Mouse (Mus musculus) T-helper 1 cell (primary cell): ENCODE results near the gene Dapk2.

Experiments
- in situ Hi-C: fragments of 300-600 bp; cut with MboI, MseI; formaldehyde crosslinking; loops from one replicate; pipeline ENCODE4 v1.15.1; 2025; ENCODE audit warnings: high pct_unique_total_duplicates

Gene Dapk2

DNA sequence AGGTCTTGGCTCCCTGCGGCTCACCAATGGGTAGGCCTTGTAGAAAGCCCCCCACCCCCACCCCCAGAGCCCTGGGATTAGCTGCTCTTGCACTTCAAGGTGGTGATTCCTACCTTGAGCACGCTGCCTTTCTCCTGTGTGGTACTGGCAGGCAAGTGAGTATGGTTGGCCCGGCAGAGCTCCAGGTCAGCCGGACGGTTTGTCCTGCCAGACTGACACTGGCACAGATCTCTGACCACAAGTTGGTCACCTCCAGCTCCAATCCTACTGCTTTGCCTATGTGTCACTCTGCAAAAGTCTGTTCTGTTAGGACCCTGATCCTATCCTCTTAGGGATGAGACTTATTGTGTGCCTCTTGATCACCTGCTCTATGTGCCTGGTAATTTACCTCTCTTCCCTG is 26.5 kb downstream of the Dapk2 start:
- in situ Hi-C loops, result no loop called here

DNA sequence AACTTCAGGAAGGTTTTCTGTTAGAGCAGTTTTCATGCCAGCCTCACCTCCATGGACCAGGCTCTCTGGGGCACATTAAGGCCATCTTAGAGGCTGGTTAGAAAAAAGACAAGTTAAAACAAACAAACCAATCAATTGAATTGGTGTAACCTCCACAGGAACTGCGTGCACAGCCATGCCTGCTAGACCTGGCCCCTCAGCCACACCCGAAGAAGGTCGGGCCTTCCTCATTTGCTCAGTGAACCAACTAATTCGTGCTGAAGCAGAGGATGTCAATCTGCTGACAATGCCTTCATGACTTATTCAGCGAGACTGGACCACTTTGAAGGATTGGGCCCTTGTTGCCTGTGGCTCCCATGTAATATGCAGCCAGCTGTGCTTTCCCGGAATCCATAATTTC is 28.4 kb downstream of the Dapk2 start:
- in situ Hi-C loops, result no loop called here

DNA sequence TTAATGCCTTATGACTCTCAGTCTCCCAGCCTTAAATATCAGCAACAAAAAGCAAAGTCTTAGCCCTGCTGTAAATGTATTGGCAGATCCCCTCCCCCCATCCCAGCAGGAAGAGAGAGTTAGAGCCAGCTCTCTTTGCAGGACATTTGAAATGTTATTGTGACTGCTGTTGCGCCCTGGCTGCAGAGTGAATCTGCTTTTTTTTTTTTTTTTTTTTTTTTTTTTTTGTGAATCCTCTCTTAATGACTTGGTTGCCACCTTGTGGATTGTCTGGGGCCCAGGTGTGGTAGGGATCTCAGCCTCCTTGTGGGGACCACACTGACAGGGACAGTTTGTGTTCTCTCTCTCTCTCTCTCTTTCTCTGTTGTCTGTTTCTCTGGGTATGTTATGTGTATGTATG is 31.0 kb downstream of the Dapk2 start:
- in situ Hi-C loops, result no loop called here

DNA sequence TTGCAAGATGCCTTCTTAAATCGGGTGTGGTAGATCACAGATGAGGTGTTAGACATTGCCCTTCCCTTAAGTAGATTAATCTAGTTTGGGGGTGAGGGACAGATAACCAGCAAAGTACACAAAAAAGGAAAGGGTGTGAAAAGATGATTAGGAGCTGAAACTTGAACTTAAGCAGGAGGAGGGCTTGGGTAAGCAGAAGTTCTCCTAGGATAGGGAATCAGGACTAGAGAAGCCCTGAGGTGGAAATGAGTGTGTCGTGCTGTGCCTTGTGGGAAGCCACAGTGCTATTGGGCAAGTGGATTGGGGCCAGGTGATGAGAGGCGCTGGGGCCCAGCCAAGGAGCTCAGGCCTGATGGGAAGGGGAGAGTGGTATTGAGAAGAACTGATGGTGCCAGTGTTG is 36.0 kb downstream of the Dapk2 start:
- in situ Hi-C loops, result no loop called here

DNA sequence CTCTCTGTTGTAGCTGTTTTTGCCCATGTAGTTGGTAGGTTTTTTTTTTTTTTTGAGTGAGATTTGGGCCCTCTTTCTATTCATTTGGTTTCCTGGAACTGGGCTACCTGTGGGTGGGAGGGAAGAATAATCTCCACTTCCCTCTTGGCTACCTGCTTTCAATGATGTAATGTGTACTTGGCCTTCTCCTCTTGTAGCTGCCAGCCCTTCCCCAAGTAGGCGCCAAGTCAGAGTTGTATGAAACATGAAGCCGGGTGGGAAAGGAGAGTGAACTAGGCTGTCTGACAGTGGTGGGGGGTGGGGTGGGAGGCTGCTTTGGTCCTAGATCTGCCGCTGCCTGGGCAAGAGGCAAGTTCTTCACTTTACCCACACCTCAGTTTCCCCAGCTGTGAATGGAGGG is 38.5 kb downstream of the Dapk2 start:
- in situ Hi-C loops, result loop anchor here (5.0 kb wide), 1 partner anchor 51 kb away; no protein-coding TSS in a partner anchor

DNA sequence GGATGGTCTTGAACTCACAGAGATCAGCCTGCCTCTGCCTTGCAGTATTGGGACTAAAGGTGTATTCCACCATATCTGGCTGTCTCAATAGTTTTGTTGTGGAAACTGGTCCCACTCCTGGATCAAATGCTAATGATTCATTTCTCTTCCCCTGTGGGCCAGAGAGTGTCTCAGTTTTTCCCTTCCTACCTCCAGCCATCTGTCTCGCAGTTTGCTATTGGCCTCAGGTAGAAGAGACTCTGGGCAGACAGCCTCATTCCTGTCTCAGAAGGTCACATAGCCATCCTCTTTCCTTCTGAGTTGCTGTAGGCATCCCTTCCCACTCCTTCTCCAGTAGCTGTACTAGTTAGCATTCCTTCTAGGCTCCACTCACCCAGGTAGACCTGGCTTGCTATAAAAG is 40.5 kb downstream of the Dapk2 start:
- in situ Hi-C loops, result loop anchor here (5.0 kb wide), 1 partner anchor 49 kb away; no protein-coding TSS in a partner anchor

DNA sequence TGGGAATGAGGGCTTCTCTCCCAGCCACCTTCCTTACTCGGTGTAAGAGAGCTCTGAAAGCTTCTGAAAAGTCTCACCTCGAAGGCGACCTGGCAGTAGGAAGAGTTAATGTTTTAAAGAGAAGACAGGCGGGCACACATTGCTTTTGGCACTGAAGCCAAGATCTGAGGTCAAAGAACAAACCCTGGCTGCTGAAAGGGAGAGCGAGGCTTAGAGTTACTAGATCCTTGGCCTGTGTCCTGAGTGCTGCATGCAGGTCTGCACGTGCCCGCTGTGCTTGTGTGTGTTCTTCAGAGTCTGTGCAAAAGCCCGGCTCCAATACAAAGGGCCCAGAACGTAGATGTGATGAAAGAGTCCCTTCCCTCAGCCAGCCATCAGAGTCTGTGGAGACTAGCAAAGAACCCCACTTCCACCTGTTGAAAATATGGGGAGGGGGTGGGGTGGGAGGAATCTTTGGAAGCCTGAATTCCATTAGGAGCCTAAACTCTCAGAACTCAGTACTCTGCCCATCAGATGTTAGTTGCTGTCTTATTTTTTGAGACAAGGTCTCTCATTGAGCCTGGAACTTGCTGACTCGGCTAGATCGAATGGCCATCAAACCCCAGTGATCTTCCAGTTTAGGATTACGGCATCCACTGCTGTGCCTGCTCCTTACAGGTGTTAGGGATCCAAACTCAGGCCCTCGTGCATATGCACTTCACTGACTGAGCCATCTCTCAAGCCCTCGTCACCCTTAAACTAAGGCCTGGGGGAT is 41.8 kb downstream of the Dapk2 start:
- in situ Hi-C loops, result loop anchor here (5.0 kb wide), 1 partner anchor 47 kb away; no protein-coding TSS in a partner anchor

DNA sequence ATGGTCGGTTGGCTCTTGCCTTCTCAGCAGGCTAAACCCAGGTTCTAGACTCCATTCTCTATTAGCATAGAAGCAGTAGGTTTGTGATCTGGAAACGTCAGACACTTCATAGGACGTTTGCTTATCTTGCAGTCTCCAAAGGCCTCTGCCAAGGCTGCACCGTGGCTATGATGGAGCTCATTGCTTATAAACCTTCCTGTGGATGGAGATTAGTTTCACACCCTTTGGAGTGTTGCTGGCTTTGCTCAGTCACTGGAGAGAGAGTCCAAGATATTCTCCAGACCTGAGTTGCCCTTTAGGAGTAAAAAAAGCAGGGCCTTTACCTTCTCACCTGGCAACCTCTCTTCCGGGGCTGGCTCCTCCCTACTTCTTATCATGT is 42.4 kb downstream of the Dapk2 start:
- in situ Hi-C loops, result no loop called here

DNA sequence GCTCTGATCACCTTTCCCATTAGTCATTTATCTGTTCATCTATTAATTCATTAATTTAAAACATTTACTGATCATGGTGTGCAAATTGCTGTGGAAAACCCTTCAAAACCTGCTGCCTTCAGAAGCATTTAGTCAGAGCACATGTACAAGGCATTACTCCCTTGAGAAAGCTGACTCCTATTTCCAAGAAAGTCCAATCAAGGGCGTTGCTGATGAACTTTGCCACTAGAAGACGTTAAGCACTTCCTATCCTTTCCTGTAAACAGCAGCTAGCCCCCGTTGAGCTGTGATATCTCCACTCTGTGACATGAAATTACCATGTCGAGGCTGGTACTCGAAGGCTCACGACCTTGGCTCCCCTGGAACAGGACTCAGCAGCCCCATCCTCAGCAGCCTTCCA is 43.6 kb downstream of the Dapk2 start:
- in situ Hi-C loops, result no loop called here

DNA sequence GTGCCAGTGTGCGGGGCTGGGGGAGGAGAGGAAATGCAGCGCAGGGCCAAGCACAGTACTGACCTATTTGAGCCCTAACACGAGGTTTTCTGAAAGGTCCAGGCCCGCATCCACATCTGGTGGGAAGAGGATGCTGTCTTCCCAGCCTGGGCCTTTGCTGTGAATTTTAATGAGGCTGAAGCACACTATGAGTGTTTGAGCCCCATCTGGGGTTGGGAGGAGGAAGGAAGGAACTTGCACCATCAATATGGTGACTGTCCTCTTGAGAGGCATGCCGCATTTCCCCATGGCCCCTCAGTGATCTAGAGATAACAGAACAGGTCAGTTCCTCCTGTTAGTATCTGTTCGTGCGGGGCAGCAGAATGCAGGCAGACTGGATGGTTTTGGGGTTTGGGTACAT is 44.4 kb downstream of the Dapk2 start:
- in situ Hi-C loops, result no loop called here

DNA sequence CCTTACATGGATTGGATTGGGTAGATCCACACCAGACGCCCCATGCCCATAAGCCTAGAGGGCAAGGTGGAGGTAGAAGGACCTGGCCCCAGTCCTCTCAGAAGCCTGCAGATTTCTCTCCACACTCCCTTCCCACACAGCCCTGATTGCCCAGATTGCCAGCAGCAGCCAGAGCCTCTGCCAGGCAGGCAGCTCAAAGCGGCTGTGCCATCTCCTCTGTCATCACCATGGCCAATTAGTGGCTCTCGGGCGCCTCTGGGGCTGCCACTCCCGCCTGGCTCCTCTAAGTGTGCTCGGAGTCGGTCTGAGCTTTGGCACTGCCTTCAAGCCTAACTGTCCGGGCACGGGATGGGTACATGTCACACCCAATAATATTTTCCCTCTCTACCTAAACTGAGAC is 47.7 kb downstream of the Dapk2 start:
- in situ Hi-C loops, result no loop called here

DNA sequence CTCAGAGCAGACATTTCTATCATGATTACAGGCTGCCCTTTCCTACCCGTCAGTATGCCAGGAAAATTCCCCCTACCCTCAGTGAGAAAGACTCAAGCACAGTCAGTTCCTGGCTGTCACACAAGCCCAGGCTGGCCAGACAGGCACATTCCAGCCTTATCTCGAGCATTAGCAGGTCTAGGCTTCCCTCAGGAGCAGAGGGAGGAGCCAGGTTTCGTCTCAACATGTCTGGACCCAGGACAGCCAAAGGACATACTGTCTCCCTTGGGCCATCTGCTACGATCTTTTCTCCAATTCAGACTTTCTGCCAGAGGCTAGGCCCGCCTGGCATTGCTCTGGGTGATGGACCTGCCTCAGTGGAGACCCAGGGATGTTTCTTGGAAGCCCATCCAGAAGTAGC is 48.8 kb downstream of the Dapk2 start:
- in situ Hi-C loops, result no loop called here

DNA sequence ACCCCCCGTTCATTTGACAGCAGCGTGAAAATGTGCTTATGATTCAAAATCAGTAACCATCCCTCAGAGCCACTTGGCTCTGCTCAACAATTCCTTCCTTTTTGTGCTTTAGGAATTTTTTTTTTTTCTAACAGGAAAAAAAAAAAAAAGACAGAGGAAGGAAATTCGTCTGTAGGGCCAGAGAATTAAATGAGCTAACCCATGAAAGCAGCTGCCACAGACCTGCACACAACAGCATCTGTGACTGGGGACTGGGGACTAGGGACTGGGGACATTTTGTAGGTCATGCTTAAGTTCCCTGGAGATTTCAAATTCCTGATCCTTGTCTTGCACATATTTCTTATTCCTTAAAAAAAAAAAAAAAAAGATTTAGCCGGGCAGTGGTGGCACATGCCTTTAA is 53.4 kb downstream of the Dapk2 start:
- in situ Hi-C loops, result no loop called here

DNA sequence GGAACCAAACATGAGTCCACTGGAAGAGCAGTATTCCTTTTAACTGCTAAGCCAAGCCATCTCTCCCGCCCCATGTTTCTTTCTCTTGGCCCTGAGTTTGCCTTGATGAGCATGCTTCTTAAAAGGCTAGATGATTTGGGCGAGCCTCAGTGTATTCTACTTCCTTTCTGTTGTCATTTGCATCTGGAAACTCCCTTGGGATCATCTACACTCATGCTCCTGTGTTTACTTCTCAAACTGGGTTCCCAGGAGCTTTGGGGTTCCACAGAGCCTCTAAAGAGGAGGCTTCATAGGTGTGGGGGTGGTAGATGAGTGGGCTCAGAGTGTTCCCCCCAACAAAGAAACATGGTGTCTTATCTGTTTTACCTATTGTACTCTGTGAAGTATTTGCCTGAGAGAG is 54.1 kb downstream of the Dapk2 start:
- in situ Hi-C loops, result no loop called here

DNA sequence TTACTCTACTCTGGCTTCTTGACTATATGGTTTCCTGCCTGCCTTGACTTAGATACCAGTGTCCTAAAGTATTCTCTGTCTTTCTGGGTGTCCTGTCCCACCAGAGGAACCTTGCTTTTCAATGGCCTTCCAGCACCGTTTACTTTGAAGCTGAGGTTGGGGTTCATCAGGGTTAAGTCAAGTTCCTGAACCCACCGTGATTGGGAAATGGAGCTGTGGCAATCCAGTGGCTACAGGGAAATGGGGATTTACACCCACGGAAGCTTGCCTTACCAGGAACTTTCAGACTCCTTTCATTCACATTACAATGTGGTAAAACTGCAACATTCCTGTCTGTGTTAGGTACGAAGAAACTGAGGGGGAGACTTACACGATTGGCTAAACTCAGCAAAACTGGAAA is 54.8 kb downstream of the Dapk2 start:
- in situ Hi-C loops, result no loop called here

DNA sequence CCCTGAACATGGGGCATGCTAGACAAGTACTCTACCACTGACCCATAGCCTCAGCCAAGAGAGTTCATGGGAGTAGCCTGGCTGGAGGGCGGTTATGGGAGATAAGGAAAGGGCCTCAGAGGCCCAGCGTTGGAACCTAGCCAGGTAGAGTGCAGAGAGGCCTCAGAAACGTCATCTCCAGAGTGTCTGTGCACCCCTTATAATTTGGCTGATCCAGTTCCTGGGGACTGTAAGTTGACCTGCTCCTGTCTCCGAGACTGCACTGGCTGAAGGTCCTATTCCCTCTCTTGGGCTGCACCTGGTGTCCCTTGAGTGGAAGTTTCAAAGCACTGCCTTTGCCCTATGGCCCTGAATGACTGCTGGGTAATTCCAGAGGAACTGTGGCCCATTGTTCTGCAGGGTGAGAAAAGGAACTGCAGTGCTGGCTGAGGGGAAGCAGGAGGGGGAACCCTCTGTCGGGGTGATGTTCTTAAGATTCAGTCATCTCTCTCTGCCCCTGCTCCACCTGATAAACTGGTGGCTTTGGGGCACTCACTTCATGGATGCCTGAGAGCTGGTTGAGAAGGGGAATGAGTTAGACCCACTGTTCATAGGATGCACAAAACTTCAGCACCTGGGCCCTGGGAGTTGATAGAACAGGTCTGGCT is 55.5 kb downstream of the Dapk2 start:
- in situ Hi-C loops, result no loop called here

DNA sequence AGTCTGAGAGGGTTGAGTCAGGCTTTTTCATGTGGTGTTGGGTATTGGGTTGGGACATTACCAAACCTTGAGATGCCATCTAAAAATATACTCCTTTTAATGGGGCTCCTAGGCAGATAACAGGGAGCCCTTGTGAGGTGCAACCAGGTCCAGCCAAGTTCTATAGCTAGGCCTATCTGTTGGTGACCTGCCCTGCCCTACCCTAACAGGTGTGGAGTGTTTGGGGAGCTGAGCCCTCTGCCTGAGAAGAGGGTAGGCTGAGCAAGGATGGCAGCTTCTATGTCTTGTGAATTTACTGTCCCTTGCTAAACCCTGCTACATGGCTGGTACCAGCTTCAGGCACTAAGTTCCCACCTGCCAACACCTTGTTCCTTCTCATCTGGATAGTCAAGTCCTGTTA is 57.5 kb downstream of the Dapk2 start:
- in situ Hi-C loops, result no loop called here

DNA sequence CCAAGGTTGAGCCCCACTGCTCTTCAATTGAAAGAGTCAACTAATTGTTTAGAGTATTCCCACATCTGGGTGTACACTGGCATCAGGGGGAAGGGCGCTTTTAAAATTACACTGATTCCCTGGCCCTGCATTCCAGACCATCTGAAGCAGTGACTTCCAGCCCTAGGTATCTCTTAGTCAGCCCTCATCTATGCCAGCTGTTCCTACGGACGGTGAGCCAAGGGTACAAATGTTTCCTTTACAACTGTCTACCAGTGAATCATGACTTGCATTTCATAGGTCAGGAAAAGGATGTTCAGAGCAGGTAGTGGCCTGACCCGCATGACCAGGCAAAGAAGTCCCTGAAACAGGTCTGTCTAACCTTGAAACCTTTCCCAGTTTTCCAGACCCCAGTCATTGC is 59.9 kb downstream of the Dapk2 start:
- in situ Hi-C loops, result no loop called here

DNA sequence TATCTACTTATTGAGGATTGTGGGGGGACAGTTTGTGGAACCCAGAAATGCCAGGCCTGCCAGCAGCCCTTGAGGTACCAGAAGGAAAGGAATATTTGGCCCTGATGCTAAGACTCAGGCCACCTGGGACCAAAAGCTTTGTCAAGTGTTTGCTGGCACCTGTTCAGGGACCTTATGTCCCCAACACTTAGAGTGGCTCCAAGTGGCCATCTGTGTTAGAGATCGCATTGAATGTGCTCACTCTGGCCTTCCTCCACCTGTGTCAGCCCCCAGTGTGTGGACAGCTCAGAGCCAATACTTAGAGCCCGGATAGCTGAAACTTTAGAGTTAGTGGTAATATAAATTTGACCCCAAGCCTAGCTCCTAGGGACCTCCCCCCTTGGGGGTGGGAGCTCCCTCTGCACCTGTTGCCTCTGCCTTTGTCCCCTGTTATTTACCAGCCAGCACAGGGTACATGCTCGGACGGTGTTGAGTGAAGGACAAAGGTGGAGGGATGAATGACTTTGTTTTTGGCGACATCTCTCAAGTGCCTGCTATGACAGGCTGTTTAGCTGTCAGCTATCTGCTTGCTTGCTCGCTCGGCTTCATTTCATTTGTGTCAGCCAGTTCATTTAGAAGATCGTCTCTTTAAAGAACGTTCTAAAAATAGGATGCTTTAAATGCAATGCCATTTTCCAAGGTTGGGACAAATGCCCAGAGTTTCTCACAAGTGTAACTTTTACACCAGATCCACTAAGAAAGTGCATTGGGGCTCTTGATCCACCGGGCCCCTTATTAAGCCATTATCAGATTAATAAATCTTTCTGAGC is 61.1 kb downstream of the Dapk2 start:
- in situ Hi-C loops, result no loop called here

DNA sequence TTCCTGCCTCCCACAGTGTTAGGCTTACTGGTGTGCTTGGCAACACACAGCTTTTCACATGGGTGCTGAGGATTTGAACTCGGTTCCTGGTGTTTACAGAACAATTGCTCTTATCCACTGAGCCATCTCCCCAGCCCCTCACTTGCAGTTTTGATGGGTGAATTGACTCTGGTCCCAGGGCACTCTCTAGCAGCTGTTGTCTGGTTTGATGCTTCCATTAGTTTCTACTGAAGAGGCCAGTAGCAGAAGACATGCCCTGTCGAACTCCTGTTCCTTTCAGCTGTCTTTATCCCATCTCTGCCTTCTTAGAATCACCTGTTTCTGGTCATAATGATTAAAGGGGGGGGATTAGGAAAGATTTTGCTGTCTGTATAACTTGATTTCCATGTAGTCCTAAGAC is 65.8 kb downstream of the Dapk2 start:
- in situ Hi-C loops, result no loop called here

DNA sequence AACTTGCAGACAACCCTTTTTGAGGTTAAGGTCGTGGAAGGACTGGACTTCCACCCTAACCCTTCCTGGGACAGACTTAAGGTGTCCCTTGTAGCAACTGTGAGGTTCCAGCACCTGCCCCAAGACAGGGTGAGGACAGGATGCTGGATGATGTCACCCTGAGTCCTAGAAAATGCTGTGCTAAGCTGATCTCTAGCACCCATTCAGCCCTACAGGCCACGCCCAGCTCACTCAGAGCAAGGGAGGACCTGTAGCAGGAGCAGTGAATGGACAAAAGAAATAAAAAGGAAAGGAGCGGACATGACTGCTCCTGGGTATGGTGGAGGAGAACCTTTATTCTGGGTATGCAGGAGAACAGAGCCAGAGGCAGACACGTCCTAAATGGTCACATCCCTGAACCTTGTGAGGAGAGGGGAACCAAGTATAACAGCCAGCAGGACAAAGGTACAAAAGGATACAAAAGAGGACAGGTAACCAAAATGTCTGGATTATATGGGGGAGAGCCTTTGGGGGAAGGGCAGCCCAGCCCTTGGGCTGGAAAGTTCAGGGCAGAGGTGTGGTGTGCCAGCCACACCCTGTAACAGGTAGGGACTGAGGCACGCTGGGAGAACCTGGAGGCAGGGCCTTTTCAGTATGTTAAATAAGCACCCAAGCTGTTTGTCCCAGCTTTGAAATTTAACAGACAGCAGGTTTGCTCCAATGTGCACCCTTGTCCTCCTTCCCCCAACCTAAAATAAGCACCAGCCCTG is 67.9 kb downstream of the Dapk2 start:
- in situ Hi-C loops, result no loop called here
